Mouse (Mus musculus): Measurements from ENCODE around the gene Gm17087.

DNA sequence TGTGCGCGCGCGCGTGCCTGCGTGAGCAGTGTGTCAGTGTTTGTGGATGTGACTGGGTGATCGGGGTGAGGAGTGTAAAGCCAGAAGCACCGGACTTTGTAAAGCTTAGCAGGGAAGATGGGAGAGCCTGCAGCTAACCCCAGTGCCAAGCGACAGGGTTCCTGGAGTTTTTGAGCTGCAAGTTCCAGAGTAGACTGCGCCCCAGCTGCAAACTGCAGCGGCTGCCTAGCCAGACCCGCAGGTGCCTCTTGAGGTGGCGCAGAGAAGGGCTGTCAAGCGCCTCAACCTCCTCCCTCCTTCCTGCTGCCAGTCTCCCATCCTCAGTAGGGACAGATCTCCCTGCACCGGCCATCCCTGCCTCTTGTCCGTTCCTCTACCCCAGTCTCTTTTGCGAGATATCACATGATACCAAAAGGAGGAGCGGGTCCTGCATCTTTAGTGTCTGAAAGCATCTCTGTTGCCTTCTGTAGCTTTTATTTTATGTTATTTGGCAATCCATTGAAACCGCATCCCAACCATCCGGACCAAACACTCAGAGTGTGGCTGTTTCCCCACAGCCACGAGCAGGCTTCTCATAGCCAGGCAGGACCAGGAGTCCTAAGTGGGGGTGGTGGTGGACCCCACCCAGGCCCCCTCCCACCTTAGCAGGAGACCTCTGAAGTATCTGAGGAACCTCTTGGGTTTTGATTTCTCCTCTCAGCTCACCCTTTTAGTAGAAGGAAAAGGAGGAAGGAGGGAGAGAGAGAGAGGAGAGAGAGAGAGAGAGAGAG is 40.6 kb downstream of the Gm17087 start:
- TF ChIP-seq POLR2A (IDR thresholded peaks at IDR 0.05; ENCODE audit: insufficient read length, low read depth), result no peak
- TF ChIP-seq MAX (IDR thresholded peaks at IDR 0.05; ENCODE audit: low read depth), result no peak
- TF ChIP-seq MYOG (IDR thresholded peaks at IDR 0.05; ENCODE audit: control insufficient read depth in 1 of 3, insufficient read depth in 1 of 3, insufficient read length in 2 of 3, low read depth in 2 of 3), result no peak
- no peak for TF ChIP-seq MYOD1 (IDR thresholded peaks at IDR 0.05; ENCODE audit: control insufficient read depth in 1 of 3, insufficient read length in 2 of 3, low read depth in 2 of 3)
- no peak for TF ChIP-seq POLR2AphosphoS2 (IDR thresholded peaks at IDR 0.05; ENCODE audit: insufficient read length, low read depth)
- no peak for TF ChIP-seq CEBPB (IDR thresholded peaks at IDR 0.05; ENCODE audit: insufficient read depth, poor library complexity, severe bottlenecking)
- TF ChIP-seq E2F4 (IDR thresholded peaks at IDR 0.05; ENCODE audit: insufficient read depth), result no peak
- TF ChIP-seq TCF12 (IDR thresholded peaks at IDR 0.05; ENCODE audit: insufficient read depth, poor library complexity, severe bottlenecking), result no peak
- TF ChIP-seq SRF (IDR thresholded peaks at IDR 0.05; ENCODE audit: control insufficient read depth, insufficient read length, low read depth), result no peak
- TF ChIP-seq USF1 (IDR thresholded peaks at IDR 0.05; ENCODE audit: low read depth), result no peak
- TF ChIP-seq TCF3 (IDR thresholded peaks at IDR 0.05; ENCODE audit: insufficient read length, low read depth), result no peak
